Mouse (Mus musculus) MN1 (cell line): Measurements from ENCODE around the gene Nubpl.
A peak's percentile ranks its signal among the peaks of the same experiment; 100 is the strongest.

ENCODE experiments used
- DNase-seq: peaks from one replicate; pipeline ENCODE4 v3.0.0-alpha.2; 2016; ENCODE audit warnings: low spot score

Gene Nubpl

DNA sequence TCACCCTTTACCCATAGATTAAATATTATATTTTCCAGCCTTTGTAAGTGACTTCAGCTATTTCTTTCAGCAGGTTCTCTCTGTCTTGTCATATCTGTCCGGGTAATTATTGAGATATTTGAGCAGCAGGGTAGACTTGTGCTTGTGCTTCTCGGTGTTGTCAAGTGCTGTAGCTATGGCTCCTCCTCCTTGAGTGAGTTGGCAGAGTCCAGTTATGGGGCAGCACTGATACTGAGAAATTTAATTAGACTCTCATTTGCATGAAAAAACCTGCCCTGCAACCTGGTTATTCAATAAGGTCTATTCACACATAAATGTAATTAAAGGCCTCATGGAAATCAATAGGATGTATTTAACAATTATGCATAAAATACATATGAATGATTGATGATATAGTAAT is 145.2 kb downstream of the Nubpl start:
- no peak for DNase-seq

DNA sequence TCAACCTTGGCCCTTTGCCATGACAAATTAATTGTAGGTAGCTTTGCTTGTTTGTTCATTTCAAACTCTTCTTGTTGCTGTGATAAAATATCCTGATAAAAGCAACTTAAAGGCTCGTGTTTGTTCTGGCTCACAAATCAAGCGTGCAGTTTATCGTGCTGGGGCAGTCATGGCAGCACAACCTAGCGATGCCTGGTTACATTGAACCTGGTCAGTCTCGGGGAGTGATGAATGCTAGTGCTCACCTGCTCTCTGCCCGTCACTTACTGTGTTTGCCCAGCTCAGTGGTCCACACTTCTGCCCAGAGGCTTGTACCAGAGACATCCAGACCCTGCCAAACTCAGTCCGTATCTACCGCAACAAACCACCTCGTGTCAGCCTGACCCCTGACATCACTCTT is 149.9 kb downstream of the Nubpl start:
- DNase-seq = no peak

DNA sequence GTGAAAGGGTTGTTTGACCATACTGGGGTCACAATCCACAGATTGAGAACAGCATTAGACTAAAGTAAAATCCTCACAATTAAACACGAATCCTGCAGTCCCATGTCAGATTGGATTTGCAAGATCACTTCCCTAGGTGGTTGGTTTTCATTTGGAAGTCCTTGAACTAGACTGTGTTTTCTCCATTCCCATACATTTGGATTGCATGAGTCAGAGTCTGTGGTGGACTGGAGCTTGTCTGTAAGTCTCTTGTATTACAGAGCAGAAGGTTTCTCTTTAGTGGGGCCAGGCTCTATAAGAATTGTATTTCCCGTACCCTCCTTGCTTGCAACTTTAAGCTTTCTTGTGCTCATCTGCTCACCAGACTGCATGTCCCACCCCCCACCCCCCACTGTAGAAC is 151.0 kb downstream of the Nubpl start:
- DNase-seq = no peak

DNA sequence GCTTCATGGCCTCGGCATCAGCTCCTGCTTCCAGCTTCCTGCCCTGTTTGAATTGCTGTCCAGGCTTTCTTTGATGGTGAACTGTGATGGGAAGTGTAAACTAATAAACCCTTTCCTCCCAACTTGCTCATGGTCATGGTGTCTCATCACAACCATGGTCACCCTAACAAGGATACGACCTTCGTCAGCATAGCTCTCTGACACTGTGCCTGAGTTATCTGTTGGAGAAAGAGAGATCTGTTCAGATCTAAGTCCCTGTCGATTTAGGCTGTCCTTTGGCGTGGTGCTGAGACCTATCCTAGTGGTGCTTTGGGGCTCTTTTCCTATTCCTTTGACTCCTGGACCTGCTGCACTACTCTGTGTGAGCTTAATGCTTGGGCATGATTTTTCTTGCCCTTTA is 156.6 kb downstream of the Nubpl start:
- no peak for DNase-seq

DNA sequence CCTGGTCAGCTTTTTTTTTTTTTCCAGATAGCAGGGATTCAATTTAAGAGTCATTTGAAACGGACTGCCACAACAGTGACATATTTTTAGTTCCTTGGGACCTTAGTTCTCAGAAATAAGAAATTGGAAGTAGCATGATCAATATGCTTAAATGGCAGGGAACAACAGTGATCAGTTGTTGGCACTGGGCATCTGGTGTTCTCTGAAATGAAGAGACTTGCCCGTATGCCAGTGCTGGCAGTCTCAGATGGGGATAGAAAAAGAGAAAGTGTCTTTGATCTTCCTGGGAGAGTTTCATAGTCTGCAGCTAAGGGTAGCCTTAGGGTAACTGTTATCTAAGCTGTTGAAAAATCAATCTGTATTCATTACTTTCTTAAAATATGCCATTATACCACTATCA is 170.6 kb downstream of the Nubpl start:
- no peak for DNase-seq

DNA sequence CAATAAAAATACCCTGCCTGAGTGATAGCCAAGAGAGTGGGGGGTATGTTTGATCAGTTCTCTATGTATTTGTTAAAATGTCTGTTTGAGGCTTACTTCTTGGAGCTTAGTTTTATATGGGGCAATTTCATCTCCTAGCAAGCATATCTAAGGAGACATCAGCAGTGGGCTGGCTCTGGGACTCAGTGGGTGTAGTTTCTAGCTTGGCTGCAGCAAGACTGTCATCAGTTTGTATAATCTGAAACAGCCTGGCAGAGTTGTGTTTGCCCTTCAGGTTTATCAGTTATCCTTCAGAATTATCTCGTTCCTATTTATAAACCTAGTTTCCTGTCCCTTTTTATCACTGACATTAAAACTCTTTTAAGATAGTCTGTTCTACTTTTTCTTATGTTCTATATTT is 175.3 kb downstream of the Nubpl start:
- no peak for DNase-seq

DNA sequence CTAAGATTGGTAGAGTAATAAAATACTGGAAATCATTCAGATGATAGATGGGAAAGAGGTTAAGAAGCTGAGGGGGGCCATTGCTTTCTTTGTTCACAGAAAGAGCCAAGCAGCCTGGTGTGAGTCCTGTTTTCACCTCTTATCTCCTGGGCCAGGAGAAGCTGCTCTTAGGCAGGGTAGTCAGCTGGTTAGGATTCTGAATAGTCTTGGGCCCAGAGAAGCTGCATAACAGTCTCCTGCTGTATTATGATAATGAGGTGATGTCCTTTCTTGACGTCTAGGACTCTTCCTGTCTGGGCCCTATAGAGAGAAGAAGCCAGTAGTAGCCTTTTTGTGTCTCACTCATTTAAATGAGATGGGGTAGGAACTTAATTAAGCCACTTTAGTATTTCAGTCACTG is 178.8 kb downstream of the Nubpl start:
- no peak for DNase-seq

DNA sequence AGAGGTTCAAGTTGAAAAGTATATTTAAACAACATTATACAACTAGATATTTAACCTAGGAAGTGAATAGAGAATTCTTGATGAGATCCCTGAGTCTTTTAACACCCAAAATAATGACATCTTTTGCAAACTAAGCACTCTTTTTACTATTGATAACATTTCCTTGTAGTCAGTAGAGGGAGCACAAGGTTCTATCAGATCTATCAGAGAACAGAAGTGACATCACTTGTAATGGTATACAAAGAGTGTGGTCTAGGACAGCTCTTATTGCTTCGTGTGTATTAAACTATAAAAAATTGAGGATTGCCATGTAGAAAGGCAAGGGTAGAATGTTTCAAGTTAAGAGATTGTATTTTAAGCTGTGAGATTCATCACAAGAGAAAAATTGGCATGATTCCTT is 183.7 kb downstream of the Nubpl start:
- no peak for DNase-seq

DNA sequence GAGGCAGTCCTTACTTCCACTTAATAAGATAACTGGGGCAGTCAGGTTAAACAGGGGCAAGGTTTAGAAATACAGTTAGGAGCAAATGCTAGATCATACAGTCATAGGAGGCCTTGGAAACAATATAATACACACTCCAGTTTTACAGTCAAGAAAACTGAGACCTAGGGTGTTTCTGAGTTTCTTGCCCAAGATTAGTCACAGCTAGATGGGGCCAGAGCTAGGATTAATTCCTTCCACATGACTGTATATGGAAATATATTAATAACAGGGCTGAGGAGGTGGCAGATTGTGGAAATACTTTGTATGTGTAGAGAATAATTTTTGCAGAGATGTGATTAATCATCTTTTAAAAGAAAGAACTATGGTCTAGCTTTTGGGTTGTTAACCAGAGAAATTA is 186.9 kb downstream of the Nubpl start:
- DNase-seq = no peak

DNA sequence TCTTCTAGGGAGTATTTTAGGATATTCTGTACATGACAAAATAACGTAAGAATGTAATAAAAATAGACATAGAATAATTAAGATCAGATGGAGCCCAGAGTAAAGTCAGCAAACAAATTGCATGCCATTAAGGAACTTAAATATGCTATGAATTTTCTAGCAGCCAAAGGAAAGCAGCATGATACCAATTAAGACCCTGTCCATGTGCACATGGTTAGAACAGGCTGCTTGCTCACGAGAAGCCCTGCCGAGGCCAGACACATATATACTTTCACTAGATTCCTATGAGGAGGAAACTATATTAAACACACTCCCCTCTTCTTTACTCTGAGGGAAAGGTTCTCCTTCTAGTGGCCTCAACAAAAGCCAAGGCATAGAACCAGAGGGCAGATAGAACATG is 189.3 kb downstream of the Nubpl start:
- DNase-seq = no peak

DNA sequence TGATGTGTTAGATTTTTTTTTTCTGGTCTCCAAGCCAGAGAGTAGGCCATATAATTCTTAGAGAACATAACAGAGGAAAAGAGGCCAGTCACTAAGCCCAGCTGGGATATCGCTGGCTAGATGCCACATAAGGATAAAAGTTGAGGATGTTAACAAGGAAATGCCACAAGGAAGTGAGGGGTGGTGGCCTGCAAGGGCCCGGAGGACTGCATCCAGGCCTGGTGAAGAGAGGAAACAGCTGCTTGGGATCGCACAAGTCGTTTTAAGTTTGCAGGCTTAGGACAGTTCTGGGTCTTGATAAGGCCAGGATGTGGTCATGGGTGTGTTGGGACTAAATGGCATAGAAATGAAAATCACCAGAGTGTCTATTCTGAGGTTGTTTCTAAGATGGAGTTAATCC is 191.0 kb downstream of the Nubpl start:
- no peak for DNase-seq

DNA sequence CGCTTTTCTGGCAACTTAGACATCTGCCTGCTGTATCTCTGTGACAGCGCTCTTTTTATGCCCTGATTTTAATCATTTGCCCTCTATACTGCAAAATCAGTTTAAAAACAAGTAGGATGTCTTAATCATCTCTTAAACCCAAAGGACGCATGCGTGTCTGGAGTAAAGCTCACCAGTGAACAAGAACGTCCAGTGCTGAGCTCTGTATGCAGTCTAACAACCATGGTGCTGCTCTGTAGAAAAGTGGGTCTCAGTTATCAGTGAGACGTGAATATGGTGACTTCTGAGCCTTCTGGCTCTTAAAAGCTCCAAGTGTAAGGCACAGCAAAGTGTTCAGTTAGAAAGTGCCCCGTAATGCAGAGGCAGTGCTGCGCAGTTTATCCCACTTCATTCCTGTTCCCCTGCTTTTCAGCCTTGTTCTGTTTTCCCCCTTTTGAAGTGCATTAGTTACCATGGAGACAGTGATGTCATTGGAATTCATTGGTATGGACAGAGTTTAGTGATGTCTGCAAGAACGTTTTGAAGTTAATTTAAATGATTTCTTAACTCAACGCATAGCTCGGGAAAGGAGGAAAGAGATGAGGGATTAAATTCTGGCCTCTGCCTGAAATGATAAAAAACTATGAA is 191.5 kb downstream of the Nubpl start:
- DNase-seq = no peak

DNA sequence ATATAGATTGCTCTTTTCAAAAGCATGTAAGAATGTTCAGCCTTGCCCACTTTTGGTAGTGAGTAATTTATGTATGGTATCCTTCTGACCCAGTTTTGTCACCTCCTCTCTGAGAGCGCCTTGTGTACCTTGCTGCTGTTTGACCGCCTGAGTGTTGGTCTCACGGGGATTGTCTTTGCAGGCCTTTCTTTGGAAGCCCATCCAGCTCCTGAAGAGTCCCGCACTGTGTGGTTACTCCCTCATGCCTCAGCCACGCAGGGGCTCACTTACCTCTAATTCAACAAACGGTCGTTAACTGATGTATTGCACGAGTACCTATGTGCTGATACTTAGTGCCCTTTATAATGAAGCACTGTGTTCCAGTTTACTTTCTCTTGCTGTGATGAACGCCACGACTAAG is 192.1 kb downstream of the Nubpl start:
- no peak for DNase-seq

DNA sequence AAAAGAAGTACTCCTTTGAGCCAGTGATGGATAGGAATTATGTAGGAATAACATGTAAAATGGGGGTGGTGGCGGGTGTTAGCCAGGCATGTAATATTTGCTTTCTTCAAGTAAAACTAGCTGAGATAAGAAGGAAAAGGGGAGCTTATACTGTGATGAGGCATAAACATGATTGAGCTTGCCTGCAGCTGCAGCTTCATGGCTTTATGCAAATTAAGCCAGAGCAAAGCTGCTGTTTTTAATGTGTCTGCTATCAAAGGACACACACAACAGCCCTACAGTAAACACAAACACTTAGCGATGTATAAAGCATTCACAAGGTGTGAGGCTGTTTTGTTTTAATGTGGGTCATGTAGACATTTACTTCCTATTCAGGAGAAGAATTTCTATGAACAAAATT is 196.4 kb downstream of the Nubpl start:
- DNase-seq = no peak

DNA sequence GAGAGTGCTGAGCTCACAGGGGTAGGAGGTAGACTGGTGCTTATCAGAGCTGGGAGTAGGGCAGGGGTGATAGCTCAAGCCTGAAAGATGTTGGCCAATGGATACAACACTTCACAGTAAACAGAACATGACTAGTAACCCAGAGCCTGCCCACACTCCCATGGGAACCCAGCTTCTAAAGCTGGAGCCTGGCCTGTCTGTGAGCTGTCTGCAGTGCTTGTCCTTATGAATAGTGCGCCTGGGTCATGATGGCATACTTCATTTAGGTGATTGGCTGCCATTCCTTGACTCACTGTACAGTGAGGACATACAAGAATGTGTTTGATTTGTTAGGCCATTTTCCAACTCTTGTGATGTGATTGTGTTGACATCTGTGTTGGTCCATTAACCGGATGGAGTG is 200.5 kb downstream of the Nubpl start:
- peak; percentile 30 for DNase-seq

DNA sequence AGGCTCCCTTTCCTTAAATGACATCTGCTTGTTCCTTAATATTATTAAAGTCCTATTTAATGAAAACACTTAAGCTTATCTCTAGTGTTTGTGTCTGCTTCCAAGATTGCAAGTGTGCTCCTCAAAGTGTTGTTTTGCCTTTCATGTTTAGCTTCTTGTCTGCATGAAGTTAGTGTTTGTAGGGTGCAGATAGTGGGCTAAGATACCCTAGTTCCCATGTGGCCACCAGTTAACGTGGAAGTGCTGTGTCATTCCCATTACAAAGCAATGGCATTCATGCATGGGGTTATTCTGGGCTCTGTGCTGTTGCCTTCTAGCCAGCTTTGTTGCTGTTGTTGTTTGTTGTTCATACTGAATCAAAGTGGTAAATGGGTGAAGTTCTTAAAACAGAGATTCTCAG is 201.1 kb downstream of the Nubpl start:
- DNase-seq = peak; percentile 14

DNA sequence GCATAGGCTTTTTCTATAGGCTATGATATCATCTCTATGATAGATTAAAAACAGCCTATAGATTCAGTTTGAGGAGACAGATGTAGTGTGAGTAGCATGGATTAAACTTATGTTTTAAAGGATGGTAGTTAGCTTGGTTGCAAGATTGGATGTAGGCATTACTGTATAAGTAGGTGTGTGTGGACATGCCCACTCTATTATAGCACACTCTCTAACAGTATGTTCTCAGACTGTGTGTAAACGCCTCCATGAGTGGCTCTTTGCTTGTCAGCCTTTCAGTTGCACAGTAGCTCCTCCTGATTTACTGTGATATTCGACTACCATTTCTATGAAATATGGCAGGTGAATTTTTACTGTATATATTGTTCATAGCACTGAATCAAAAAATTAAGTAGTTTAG is 205.4 kb downstream of the Nubpl start:
- no peak for DNase-seq

DNA sequence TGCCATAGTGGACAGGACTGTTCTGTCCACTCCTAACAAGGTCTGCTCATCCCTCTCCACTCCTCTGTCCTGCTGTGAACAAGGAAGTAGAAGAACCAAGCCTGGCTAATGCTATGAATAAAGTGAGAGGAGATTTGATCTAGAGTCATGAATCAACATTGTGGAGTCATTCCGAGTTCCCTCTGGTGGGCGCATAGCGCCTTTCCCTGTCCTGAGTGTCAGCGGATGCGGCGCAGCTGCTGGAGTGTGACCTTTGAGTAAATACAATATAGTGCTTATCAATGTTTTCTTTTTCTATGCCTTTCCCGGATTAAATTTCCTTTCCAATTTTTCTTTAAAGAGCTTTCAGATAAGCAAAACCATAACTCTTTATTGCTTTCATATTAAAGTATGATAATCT is 208.8 kb downstream of the Nubpl start:
- no peak for DNase-seq

DNA sequence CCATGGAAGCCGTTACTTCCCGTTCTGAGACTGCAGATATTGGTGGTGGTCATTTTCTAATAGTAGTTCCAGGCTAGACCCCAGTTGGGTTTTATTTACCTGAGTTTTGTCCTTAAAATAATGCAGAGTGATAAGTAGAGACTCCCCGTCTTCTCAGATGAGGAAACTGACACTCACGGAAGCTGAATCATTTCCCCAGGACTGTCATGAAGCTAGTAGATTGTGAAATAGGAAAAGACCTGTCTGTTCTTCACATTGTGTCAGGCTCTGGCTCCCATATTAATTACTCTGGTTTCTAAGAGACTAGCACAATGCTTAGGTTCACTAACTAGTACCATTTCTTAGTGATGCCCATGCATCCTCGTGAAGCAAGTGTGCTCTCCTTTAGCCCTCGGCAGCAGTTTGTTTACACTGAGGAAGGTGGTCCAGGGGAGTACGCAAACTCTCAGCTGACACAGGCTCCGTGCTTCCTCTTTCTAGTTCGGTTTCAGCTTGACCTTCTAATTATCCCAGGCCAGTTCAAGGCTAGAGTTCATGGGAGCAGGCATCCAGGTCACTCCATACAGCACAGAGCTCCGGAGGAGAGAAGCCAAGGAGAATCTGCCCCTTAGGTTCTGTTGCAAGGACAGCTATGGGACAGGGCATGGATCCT is 209.9 kb downstream of the Nubpl start:
- no peak for DNase-seq

DNA sequence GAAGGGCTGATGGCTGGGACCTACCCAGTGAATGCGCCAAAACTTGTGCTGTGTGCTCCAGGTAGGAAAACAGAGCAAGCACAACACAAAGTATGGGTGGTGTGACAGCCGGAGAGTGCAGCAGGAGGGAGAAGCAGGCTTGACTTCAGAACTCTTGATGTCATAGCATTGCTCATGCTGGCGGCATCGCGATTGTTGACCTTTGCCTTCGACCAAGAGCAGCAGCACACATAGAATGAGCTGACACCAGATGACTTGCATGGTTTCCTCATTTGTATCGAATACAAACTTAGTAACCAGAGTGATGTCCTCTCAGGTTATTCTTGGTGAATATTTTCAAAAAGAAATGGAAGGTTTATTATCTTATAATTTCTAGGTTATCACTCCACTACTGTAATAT is 211.1 kb downstream of the Nubpl start:
- no peak for DNase-seq

DNA sequence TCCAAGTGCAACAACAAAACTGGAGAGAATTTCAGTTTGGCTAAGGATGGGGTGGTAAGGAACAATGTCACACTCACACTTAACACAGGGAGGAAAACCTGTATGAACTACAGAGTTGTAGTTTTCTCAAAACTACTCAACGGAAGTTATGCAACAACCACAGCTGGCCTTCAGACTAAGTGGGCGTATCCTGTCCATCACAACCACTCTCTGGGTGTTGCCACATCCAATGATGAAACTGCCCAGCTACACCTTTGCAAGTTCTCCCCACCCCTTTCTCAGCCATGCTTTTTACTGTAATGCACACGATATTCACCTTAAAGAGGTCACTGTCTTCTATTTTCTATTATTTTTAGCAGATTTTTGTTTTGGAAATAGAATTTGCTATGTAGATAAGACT is 217.3 kb downstream of the Nubpl start:
- no peak for DNase-seq

DNA sequence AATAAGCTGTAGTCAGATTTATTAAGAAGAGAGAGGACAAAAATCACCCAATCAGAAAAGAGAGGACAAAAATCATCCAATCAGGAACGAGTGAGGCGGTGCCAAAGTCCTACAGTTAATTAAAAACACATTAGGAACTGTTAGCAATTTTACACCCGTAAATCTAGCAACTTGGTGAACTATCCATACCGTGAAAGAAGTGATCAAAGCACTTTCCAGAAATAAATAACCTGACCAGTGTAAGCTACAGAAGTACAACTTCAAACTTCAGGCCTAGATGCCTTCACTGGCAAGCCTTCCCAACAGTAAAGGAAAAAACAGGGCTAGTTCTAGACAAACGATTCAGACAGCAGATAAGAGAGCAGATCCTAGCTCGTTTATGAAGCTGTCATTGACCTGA is 220.1 kb downstream of the Nubpl start:
- no peak for DNase-seq

DNA sequence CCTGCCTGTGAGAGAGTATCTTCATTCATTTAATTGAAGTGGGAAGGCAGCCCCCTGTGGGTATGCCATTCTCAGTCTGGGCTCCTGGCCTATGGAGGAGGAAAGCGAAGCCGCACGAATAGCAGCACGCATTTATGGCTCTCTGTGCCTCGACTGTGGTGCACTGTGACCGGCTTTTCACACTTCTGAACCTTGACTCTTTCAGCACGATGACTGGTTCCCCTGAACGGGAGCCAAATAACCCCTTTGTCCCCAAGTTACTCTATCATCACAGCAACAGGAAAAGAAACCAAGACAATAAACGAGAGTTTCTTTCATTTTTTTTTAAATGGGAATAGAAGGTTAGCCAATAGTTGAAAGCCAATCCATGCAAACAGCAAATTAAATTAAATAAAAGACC is 220.9 kb downstream of the Nubpl start:
- DNase-seq = no peak

DNA sequence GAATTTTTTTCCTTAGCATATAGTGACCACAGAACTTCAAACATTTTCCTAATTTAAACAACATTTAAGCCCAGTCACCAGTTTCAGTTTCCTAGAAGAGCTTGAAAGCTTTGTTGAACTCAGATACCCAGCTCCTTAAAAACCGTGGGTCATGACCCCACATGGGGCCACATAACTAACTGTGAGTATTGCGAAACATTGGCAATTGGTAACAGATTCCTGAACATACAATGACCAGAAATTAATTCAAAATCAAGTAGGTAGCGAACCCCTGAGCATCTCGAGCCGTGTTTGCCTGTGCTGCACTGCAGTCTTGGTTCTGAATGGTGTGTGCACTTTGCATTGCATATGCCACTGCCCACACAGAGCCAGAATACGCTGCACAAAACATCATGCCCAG is 221.6 kb downstream of the Nubpl start:
- DNase-seq = no peak
